Mouse (Mus musculus): ENCODE results near the gene Hpcal4. TPM values are rescaled to one million over a fixed set of nuclear protein-coding genes. Genes with fewer than 3 reads are reported as not detected.
A peak's percentile ranks its signal among the peaks of the same experiment; 100 is the strongest.

The Hpcal4 gene
- polyA plus RNA-seq, 1 experiment from 2014 or later, result 52.8 TPM

DNA sequence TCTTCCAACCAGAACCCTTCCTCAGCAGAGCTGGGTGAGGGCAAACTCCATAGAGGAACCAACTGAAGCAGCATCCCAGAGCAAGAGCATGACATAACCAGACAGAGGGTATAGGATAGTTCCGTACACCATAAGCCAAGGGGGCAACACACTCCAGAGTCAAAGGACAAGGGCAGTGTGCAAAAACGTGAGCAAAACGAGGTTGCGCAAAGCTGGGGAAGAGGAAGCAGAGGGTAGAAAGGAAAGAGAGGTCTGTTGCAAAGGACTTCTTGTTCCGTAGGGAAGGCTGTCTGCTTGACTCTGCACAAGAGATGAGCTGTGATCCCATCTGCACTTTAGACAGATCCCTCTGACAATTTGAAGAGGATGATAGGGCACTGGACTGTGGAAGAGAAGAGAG is 24.3 kb downstream of the Hpcal4 start:
- Histone ChIP-seq H3K4me1 (peaks cover 4% of the 10 kb centered on the region; the same call in 1 of the 2 replicates), H3K4me2 (no peak overlapping the region), H3K4me3 (no peak overlapping the region), H3K9ac (no peak overlapping the region), H3K27ac (no peak overlapping the region), H3K36me3 (replicated peaks) (no peaks in the 10 kb centered on the region), H3K27me3 (replicated peaks) (peaks cover 5% of the 10 kb centered on the region; the same call in 1 of the 2 replicates), H3K9me3 (no peaks in the 10 kb centered on the region)
- no peak for ATAC-seq (replicated peaks)
- 81% methylated on average over 5 of the region's 5 CpGs for WGBS

GRCm38 (mm10) chr4:123210996-123211395 is 28.0 kb downstream of the Hpcal4 start:
- no peak overlapping the region for H3K4me2 ChIP-seq
- peaks cover 16% of the 10 kb centered on the region for H3K4me1 ChIP-seq
- H3K36me3 ChIP-seq (replicated peaks), result no peaks in the 10 kb centered on the region
- no peak overlapping the region for H3K9ac ChIP-seq
- H3K27ac ChIP-seq, result no peak overlapping the region
- H3K4me3 ChIP-seq, result no peak overlapping the region
- WGBS, result 53% methylated on average over 8 of the region's 8 CpGs
- H3K27me3 ChIP-seq (replicated peaks), result no peaks in the 10 kb centered on the region
- no peak for ATAC-seq (replicated peaks)
- no peaks in the 10 kb centered on the region for H3K9me3 ChIP-seq

DNA sequence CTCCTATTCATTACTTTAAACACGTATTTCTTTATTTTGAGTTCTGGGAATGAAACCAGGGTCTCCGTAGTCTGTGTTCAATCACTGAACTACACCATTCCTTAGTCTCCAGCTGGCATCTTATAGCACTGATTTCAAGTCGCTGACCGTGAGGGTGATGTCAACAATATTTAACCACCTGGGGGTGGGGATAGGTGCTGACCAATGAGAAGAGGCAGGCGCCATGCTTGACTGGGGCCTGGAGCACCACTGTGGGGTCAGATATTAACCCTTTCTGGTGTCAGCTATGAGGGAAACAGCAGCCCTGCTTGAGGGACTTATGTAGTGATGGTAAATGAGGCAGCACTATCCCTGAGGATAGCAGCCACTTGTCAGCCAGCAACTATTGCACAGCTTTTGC is 28.4 kb downstream of the Hpcal4 start:
- WGBS, result 71% methylated on average over 5 of the region's 5 CpGs
- no peak for ATAC-seq (replicated peaks)
- H3K9ac ChIP-seq, result no peak overlapping the region
- H3K4me1 ChIP-seq, result peaks cover 16% of the 10 kb centered on the region
- H3K9me3 ChIP-seq, result no peaks in the 10 kb centered on the region
- no peak overlapping the region for H3K4me3 ChIP-seq
- no peak overlapping the region for H3K27ac ChIP-seq
- no peak overlapping the region for H3K4me2 ChIP-seq
- H3K27me3 ChIP-seq (replicated peaks), result no peaks in the 10 kb centered on the region
- H3K36me3 ChIP-seq (replicated peaks), result no peaks in the 10 kb centered on the region

DNA sequence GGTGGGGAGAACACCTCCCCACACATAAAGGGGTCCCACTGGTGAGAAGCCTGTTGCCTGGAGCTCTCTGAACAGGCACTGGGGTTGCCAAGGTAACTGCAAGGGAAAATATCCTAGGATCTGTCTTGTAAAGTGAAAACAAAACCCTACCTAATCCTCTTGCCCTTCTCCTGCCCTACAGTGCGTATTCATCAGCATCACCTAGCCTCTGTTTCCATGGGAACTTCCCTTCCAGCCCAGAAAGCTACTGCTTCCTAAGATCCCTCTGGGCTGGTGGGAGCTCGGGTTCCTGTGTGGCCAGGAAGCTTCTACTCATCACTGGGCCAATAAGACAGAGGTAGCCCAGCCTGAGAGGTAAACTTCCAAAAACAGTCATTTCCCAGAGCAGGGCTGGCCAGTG is 29.3 kb downstream of the Hpcal4 start:
- Histone ChIP-seq H3K27ac (no peak overlapping the region), H3K27me3 (replicated peaks) (no peaks in the 10 kb centered on the region), H3K36me3 (replicated peaks) (no peaks in the 10 kb centered on the region), H3K4me2 (no peak overlapping the region), H3K9me3 (no peaks in the 10 kb centered on the region), H3K4me1 (peaks cover 16% of the 10 kb centered on the region), H3K9ac (no peak overlapping the region), H3K4me3 (no peak overlapping the region)
- WGBS, result 28% methylated on average over 2 of the region's 2 CpGs
- ATAC-seq (replicated peaks), result peak; percentile 23; the same call in 1 of the 2 replicates

DNA sequence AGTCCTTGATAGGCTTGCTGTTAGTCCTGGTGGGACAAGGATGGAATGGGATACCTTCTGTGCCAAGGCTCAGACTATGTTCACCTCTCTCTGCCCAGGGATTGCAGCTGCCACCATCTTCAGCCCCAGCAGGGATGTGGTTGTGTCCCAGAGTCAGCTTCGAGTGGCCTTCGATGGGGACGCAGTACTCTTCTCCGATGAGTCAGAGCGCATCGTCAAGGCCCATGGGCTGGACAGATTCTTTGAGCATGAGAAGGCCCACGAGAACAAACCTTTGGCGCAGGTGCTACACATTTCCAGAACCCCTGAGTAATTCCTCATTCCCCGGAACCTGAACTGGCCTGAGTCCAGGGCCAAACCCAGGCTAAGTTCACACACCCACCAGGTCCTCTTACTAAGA is 30.9 kb downstream of the Hpcal4 start:
- Histone ChIP-seq H3K4me3 (no peak overlapping the region), H3K27ac (no peak overlapping the region), H3K9me3 (no peaks in the 10 kb centered on the region), H3K4me1 (peaks cover 16% of the 10 kb centered on the region), H3K9ac (no peak overlapping the region), H3K36me3 (replicated peaks) (no peaks in the 10 kb centered on the region), H3K4me2 (no peak overlapping the region), H3K27me3 (replicated peaks) (no peaks in the 10 kb centered on the region)
- ATAC-seq (replicated peaks), result no peak
- WGBS, result 95% methylated on average over 9 of the region's 9 CpGs

DNA sequence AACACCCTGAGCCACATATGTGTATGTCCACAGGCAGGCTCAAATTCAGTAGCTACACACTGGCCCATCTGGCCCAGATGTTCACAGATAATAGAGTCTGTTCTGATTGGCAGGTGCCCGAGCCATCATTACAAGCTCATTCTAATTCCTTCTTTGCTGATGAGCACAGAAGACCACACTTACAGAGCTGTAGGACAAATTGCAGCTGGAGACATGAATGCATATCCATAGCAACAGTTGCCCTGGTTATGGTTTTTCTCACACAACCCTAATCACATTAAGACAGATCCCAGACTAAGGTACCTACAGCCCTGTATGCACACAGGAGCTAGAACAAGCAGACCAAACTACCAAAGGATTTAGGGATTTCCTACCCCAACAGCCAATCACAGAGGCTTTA is 32.3 kb downstream of the Hpcal4 start:
- ATAC-seq (replicated peaks), result peak; percentile 50; the same call in 1 of the 2 replicates
- Histone ChIP-seq H3K4me3 (no peak overlapping the region), H3K4me1 (peaks cover 16% of the 10 kb centered on the region), H3K9ac (no peak overlapping the region), H3K4me2 (no peak overlapping the region), H3K9me3 (no peaks in the 10 kb centered on the region), H3K36me3 (replicated peaks) (no peaks in the 10 kb centered on the region), H3K27ac (peak overlapping the region; percentile 52; the same call in 1 of the 2 replicates), H3K27me3 (replicated peaks) (no peaks in the 10 kb centered on the region)
- WGBS, result 30% methylated on average over 1 of the region's 1 CpGs

GRCm38 (mm10) chr4:123216782-123217181 is 33.8 kb downstream of the Hpcal4 start:
- Histone ChIP-seq H3K4me2 (no peak overlapping the region), H3K36me3 (replicated peaks) (no peaks in the 10 kb centered on the region), H3K27ac (no peak overlapping the region), H3K27me3 (replicated peaks) (no peaks in the 10 kb centered on the region), H3K9me3 (no peaks in the 10 kb centered on the region), H3K4me1 (peaks cover 16% of the 10 kb centered on the region), H3K4me3 (no peak overlapping the region), H3K9ac (no peak overlapping the region)
- WGBS, result 29% methylated on average over 1 of the region's 1 CpGs
- ATAC-seq (replicated peaks), result no peak

GRCm38 (mm10) chr4:123219720-123220357 is 36.8 kb downstream of the Hpcal4 start:
- H3K9ac ChIP-seq, result no peak overlapping the region
- H3K4me2 ChIP-seq, result no peak overlapping the region
- no peaks in the 10 kb centered on the region for H3K36me3 ChIP-seq (replicated peaks)
- peak; percentile 80 for ATAC-seq (replicated peaks)
- no peak overlapping the region for H3K4me3 ChIP-seq
- H3K27me3 ChIP-seq (replicated peaks), result no peaks in the 10 kb centered on the region
- H3K27ac ChIP-seq, result no peak overlapping the region
- WGBS, result 72% methylated on average over 15 of the region's 15 CpGs
- H3K9me3 ChIP-seq, result no peaks in the 10 kb centered on the region
- peaks cover 7% of the 10 kb centered on the region for H3K4me1 ChIP-seq

DNA sequence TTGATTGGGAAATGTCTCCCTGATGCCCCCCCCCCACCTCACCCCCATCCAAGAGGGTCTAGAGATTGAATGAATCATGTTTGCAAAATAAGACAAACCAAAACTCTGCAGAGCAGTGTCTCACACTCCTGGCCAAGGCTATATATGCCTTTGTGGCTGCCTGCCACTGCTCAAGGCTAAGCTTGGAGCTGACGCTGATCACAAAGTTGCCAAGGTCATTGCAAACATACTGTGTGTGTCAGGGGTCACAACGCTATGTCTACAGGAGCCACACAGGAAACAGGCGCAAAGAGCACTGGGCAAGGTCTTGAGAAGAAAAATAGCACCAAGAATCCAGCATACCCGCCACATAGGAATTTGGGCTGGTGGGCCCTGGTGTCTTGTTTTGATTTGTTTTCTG is 37.6 kb downstream of the Hpcal4 start:
- Histone ChIP-seq H3K4me1 (no peaks in the 10 kb centered on the region), H3K27ac (no peak overlapping the region), H3K27me3 (replicated peaks) (no peaks in the 10 kb centered on the region), H3K36me3 (replicated peaks) (no peaks in the 10 kb centered on the region), H3K9ac (no peak overlapping the region), H3K4me2 (no peak overlapping the region), H3K9me3 (no peaks in the 10 kb centered on the region), H3K4me3 (no peak overlapping the region)
- WGBS, result 89% methylated on average over 4 of the region's 4 CpGs
- ATAC-seq (replicated peaks), result no peak

DNA sequence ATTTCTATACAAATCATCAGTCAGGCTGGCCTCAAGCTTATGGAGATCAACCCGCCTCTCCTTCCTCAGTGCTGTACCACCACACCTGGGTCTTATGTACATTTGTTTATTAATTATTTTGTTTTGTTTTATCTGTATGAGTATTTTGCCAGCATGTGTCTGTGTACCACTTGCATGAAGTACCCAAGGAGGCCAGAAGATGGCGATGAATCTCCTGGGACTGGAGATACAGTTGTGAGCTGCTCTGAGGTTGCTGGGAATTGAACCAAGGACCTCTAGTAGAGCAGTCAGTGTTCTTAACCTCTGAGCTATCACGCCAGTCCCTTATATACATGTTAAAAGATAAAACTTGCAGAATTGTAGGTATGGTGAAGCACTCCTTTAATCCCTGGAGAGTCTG is 40.3 kb downstream of the Hpcal4 start:
- no peaks in the 10 kb centered on the region for H3K4me1 ChIP-seq
- no peak overlapping the region for H3K4me3 ChIP-seq
- no peak overlapping the region for H3K4me2 ChIP-seq
- no peaks in the 10 kb centered on the region for H3K36me3 ChIP-seq (replicated peaks)
- no peaks in the 10 kb centered on the region for H3K9me3 ChIP-seq
- no peaks in the 10 kb centered on the region for H3K27me3 ChIP-seq (replicated peaks)
- 51% methylated on average over 3 of the region's 3 CpGs for WGBS
- ATAC-seq (replicated peaks), result no peak
- no peak overlapping the region for H3K9ac ChIP-seq
- no peak overlapping the region for H3K27ac ChIP-seq

- no peaks in the 10 kb centered on the region for H3K4me1 ChIP-seq
- no peak for ATAC-seq (replicated peaks)
- WGBS, result 84% methylated on average over 10 of the region's 10 CpGs
- no peaks in the 10 kb centered on the region for H3K9me3 ChIP-seq
- H3K4me3 ChIP-seq, result no peak overlapping the region
- H3K9ac ChIP-seq, result no peak overlapping the region
- H3K27ac ChIP-seq, result no peak overlapping the region
- no peaks in the 10 kb centered on the region for H3K36me3 ChIP-seq (replicated peaks)
- no peaks in the 10 kb centered on the region for H3K27me3 ChIP-seq (replicated peaks)
- H3K4me2 ChIP-seq, result no peak overlapping the region
These were observed 42.8 kb downstream of the Hpcal4 start for GRCm38 (mm10) chr4:123225718-123226403.

DNA sequence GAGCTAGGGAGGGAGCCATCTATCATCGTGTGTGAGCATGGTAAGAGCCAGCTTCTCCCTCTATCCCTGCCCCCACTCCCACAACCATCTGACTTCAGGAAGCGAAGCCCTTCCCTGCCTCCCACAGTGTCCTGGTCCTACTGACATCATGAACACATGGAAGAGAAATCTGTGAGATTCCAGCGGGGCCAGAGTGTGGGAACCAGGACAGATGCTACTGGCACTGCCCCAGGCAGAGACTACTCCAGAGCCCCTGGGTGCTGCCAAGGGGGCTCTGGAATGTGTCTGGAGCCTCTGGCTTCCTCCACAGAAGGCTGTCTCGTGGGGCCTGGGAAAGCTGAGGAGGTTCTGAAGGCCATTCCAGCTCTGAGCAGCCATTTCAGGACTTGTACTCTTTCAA is 44.7 kb downstream of the Hpcal4 start:
- ATAC-seq (replicated peaks), result no peak

GRCm38 (mm10) chr4:123228270-123228669 is 45.2 kb downstream of the Hpcal4 start:
- Histone ChIP-seq H3K36me3 (replicated peaks) (no peaks in the 10 kb centered on the region), H3K27me3 (replicated peaks) (peaks cover 13% of the 10 kb centered on the region), H3K4me2 (no peak overlapping the region), H3K4me1 (no peaks in the 10 kb centered on the region), H3K9me3 (no peaks in the 10 kb centered on the region), H3K27ac (no peak overlapping the region), H3K4me3 (no peak overlapping the region), H3K9ac (no peak overlapping the region)
- ATAC-seq (replicated peaks), result no peak
- 59% methylated on average over 2 of the region's 2 CpGs for WGBS

More for the DNA sequence above, 44.7 kb downstream of the Hpcal4 start:
- H3K36me3 ChIP-seq (replicated peaks), result no peaks in the 10 kb centered on the region
- 66% methylated on average over 4 of the region's 4 CpGs for WGBS
- no peak overlapping the region for H3K4me2 ChIP-seq
- H3K4me3 ChIP-seq, result no peak overlapping the region
- H3K4me1 ChIP-seq, result no peaks in the 10 kb centered on the region
- H3K9me3 ChIP-seq, result no peaks in the 10 kb centered on the region
- H3K27ac ChIP-seq, result no peak overlapping the region
- peaks cover 8% of the 10 kb centered on the region for H3K27me3 ChIP-seq (replicated peaks)
- no peak overlapping the region for H3K9ac ChIP-seq
